Mouse (Mus musculus) forebrain, embryonic 10.5 days (tissue): Measurements from ENCODE around the gene Gstm3. TPM values are rescaled to one million over a fixed set of nuclear protein-coding genes. Genes with fewer than 3 reads are reported as not detected.

Experiments used
- DNase-seq: peaks from one replicate; pipeline ENCODE4 v3.0.0-alpha.2; 2017; ENCODE audit warnings: low spot score; ENCODE audit errors: extremely low spot score
- H3K27ac ChIP-seq: fragments of 300-500 bp; sonication (generic); 2 replicates; pipeline ENCODE4 v1.5.1; 2016; ENCODE audit warnings: mild to moderate bottlenecking
- H3K27me3 ChIP-seq: fragments of 300-500 bp; sonication (generic); 2 replicates; pipeline ENCODE4 v1.6.1; 2016; ENCODE audit warnings: mild to moderate bottlenecking; ENCODE audit not compliant: poor library complexity, severe bottlenecking
- H3K36me3 ChIP-seq: fragments of 300-500 bp; sonication (generic); replicated peaks from 2 replicates; pipeline ENCODE4 v1.6.1; 2016; ENCODE audit warnings: mild to moderate bottlenecking, moderate library complexity
- H3K4me1 ChIP-seq: fragments of 300-500 bp; sonication (generic); 2 replicates; pipeline ENCODE4 v1.6.1; 2016
- H3K4me3 ChIP-seq: fragments of 300-500 bp; sonication (generic); 2 replicates; pipeline ENCODE4 v1.5.1; 2016; ENCODE audit warnings: mild to moderate bottlenecking, moderate library complexity
- H3K9me3 ChIP-seq: fragments of 300-500 bp; sonication (generic); 2 replicates; pipeline ENCODE4 v1.6.1; 2016; ENCODE audit warnings: mild to moderate bottlenecking, moderate library complexity
- WGBS: fragments of 180-500 bp; shearing (Covaris S2); methylation state at CpG from one replicate; pipeline ENCODE4 v1.1.7; 2016; 5-methylcytosine and 5-hydroxymethylcytosine counted together
- polyA plus RNA-seq: library from polyadenylated mRNA; unstranded; fragments of >200 nt; fragmentation: Nextera tagmentation; extraction: Ambion mirVana; gene quantifications from 2 replicates; pipeline ENCODE4 v1.2.1, GENCODE M21; 2016

The Gstm3 gene
- polyA plus RNA-seq, 1 experiment from 2014 or later = not detected

DNA sequence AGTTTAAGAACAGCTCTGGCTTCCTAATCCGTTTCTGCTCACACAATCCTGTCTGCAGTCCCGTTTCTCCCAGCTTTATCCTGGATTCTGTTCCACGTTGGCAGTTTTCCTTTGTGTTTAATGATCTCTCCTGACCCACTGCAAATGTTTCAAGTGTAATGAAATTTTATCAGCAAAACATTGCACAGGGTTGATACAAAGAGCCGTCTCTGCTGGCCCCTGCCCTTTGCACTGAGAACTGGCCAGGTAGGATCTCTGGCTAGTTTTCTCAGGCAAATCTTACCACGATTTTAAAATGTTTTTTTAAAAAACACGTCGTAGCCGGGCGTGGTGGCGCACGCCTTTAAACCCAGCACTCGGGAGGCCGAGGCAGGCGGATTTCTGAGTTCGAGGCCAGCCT lies 52.4 kb downstream of the Gstm3 start:
- Histone ChIP-seq H3K9me3 (no peaks in the 10 kb centered on the region), H3K4me1 (0 out of 2 replicates have a peak, but pooled peaks cover 6% of the 10 kb centered on the region), H3K27me3 (no peaks in the 10 kb centered on the region), H3K27ac (no peak overlapping the region), H3K36me3 (no peaks in the 10 kb centered on the region), H3K4me3 (no peak overlapping the region)
- WGBS = 81% methylated on average over 15 of the region's 15 CpGs
- DNase-seq = no peak

Other genes with a start within 250 kb of the Gstm3 start
- gene Csf1, start 208.8 kb downstream of the Gstm3 start, polyA plus RNA-seq = 4.6 and 4.8 TPM in 2 replicates
- not detected in 2 replicates for gene Eps8l3, start 92.1 kb downstream of the Gstm3 start, polyA plus RNA-seq
- 225 and 235 TPM in 2 replicates for gene Gstm5, start 73.5 kb downstream of the Gstm3 start, polyA plus RNA-seq
- gene Gstm7, start 37.5 kb downstream of the Gstm3 start, polyA plus RNA-seq = 17.7 and 19.5 TPM in 2 replicates
- 11.2 and 13.5 TPM in 2 replicates for gene Gstm6, start 25.5 kb downstream of the Gstm3 start, polyA plus RNA-seq
- gene Gstm2, start 17.2 kb upstream of the Gstm3 start, polyA plus RNA-seq = 10.1 and 10.2 TPM in 2 replicates
- gene Gstm1, start 48.7 kb upstream of the Gstm3 start, polyA plus RNA-seq = 30.4 and 33.4 TPM in 2 replicates
- gene Gstm4, start 75.6 kb upstream of the Gstm3 start, polyA plus RNA-seq = 14.2 and 15.0 TPM in 2 replicates
- 69.3 and 71.4 TPM in 2 replicates for gene Ampd2, start 117.4 kb upstream of the Gstm3 start, polyA plus RNA-seq
- gene Gnat2, start 123.5 kb upstream of the Gstm3 start, polyA plus RNA-seq = 0.96 and 1.4 TPM in 2 replicates
- 202 and 207 TPM in 2 replicates for gene Gnai3, start 176.9 kb upstream of the Gstm3 start, polyA plus RNA-seq
- gene Gpr61, start 185.6 kb upstream of the Gstm3 start, polyA plus RNA-seq = 0.15 and 0.21 TPM in 2 replicates
- gene Amigo1, start 217.1 kb upstream of the Gstm3 start, polyA plus RNA-seq = 3.0 and 3.4 TPM in 2 replicates
- gene Cyb561d1, start 231.9 kb upstream of the Gstm3 start, polyA plus RNA-seq = 3.7 and 4.2 TPM in 2 replicates
- gene Atxn7l2, start 241.7 kb upstream of the Gstm3 start, polyA plus RNA-seq = 20.2 and 20.3 TPM in 2 replicates